Mouse (Mus musculus): ENCODE data around the gene Pfdn2.
"Not testable (repeated sequence)": the region's sequence is repeated elsewhere in the genome, so short reads cannot be mapped to it uniquely, and the experiment has no call there.

DNA sequence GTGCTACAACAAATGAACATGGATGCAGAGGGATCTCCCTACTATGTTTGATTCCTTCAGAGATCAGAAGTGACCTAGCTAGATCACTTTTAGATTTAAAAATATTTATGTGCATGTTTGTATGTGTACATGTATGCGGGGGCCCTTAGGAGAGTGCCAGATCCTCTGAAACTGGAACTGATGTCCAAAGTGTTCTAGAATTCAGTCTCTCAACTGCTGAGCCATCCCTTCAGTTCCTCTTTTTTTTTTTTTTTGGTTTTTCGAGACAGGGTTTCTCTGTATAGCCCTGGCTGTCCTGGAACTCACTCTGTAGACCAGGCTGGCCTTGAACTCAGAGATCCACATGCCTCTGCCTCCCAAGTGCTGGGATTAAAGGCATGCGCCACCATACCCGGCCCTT lies 18.9 kb upstream of the Pfdn2 start:
- TF ChIP-seq E2F4 (IDR thresholded peaks at IDR 0.05; ENCODE audit: borderline replicate concordance, low read depth, low read length); MAX (IDR thresholded peaks at IDR 0.05; ENCODE audit: low read length); POLR2A (IDR thresholded peaks at IDR 0.05; ENCODE audit: control insufficient read depth in 1 of 2, insufficient read depth in 1 of 2, low read depth in 1 of 2, low read length in 2 of 2, poor library complexity in 1 of 2); ZKSCAN1 (IDR thresholded peaks at IDR 0.05; ENCODE audit: low read depth, low read length); NRF1 (IDR thresholded peaks at IDR 0.05; ENCODE audit: insufficient read depth, low read depth, low read length, poor library complexity, severe bottlenecking); CTCF (IDR thresholded peaks at IDR 0.05 in 2 of 3, conservative IDR thresholded peaks at IDR 0.05 in 1 of 3; ENCODE audit: control insufficient read depth in 1 of 3, insufficient read depth in 1 of 3, low read depth in 2 of 3, low read length in 3 of 3, poor library complexity in 1 of 3, severe bottlenecking in 1 of 3); ETS1 (IDR thresholded peaks at IDR 0.05; ENCODE audit: low read depth, low read length); GATA1 (IDR thresholded peaks at IDR 0.05; ENCODE audit: low read depth, low read length); MYC (IDR thresholded peaks at IDR 0.05; ENCODE audit: low read depth, low read length); RCOR1 (IDR thresholded peaks at IDR 0.05; ENCODE audit: low read depth, low read length); TCF12 (IDR thresholded peaks at IDR 0.05; ENCODE audit: low read depth, low read length); USF2 (IDR thresholded peaks at IDR 0.05; ENCODE audit: borderline replicate concordance in 1 of 2, insufficient read depth in 1 of 2, low read depth in 1 of 2, low read length in 2 of 2): not testable (repeated sequence)
